Mouse (Mus musculus) adipocyte (in vitro differentiated cells): Measurements from ENCODE around the gene Sim1.

ENCODE experiments used
- DNase-seq: peaks from one replicate; pipeline ENCODE4 v3.0.0-alpha.2; 2016; ENCODE audit warnings: low spot score

Gene Sim1

GRCm38 (mm10) chr10:50894170-50894991 is at the start of gene Sim1:
Gene Sim1, plus strand, starts transcription at chr10:50894754.
- DNase-seq: no peak

GRCm38 (mm10) chr10:50868202-50868601 is 26.4 kb upstream of the Sim1 start:
- no peak for DNase-seq

- no peak for DNase-seq
These were observed 17.6 kb upstream of the Sim1 start for GRCm38 (mm10) chr10:50876952-50877351.

GRCm38 (mm10) chr10:50881476-50882069 is 13.0 kb upstream of the Sim1 start:
- peak; percentile 28 for DNase-seq

- DNase-seq: no peak
These were observed 12.2 kb upstream of the Sim1 start for GRCm38 (mm10) chr10:50882366-50882765.

GRCm38 (mm10) chr10:50886305-50886704 is 8.2 kb upstream of the Sim1 start:
- no peak for DNase-seq

- no peak for DNase-seq
These were observed 3.9 kb upstream of the Sim1 start for GRCm38 (mm10) chr10:50890621-50891020.

- DNase-seq: no peak
These were observed 2.5 kb upstream of the Sim1 start for GRCm38 (mm10) chr10:50891876-50892711.

GRCm38 (mm10) chr10:50892751-50893320 is 1.7 kb upstream of the Sim1 start:
- DNase-seq: no peak

- no peak for DNase-seq
These were observed 1.0 kb upstream of the Sim1 start for GRCm38 (mm10) chr10:50893546-50893945.

GRCm38 (mm10) chr10:50895091-50895790 is 687 bp downstream of the Sim1 start:
- no peak for DNase-seq

- DNase-seq: no peak
These were observed 1.6 kb downstream of the Sim1 start for GRCm38 (mm10) chr10:50895881-50896766.

GRCm38 (mm10) chr10:50896767-50897390 is 2.3 kb downstream of the Sim1 start:
- DNase-seq: no peak

- peak; percentile 2 for DNase-seq
These were observed 3.2 kb downstream of the Sim1 start for GRCm38 (mm10) chr10:50897530-50898471.

GRCm38 (mm10) chr10:50898621-50899020 is 4.1 kb downstream of the Sim1 start:
- DNase-seq: no peak

GRCm38 (mm10) chr10:50899846-50900745 is 5.5 kb downstream of the Sim1 start:
- no peak for DNase-seq

GRCm38 (mm10) chr10:50900746-50901600 is 6.4 kb downstream of the Sim1 start:
- no peak for DNase-seq
